Mouse (Mus musculus) CH12.LX (cell line): ENCODE results near the gene Yaf2. TPM values are rescaled to one million over a fixed set of nuclear protein-coding genes. Genes with fewer than 3 reads are reported as not detected.

Source experiments
- DNase-seq: peaks from one replicate; pipeline ENCODE4 v3.0.0-alpha.2; 2013; ENCODE audit errors: extremely low read depth
- H3K27ac ChIP-seq: 2 replicates; pipeline ENCODE4 v1.5.1; 2012; ENCODE audit warnings: low read depth, mild to moderate bottlenecking, control low read depth, moderate library complexity; ENCODE audit not compliant: insufficient read depth
- H3K27me3 ChIP-seq: replicated peaks from 2 replicates; pipeline ENCODE3; 2012; ENCODE audit warnings: inconsistent platforms
- H3K36me3 ChIP-seq, 2 experiments: replicated peaks in 1 of 2; 2 replicates each; pipeline versions ENCODE3 to v1.6.1; 2012; ENCODE audit warnings: inconsistent platforms in 1 of 2, low read length in 1 of 2, mild to moderate bottlenecking in 1 of 2, mixed read lengths in 1 of 2, moderate library complexity in 1 of 2; ENCODE audit not compliant: control insufficient read depth in 1 of 2, insufficient read depth in 1 of 2
- H3K4me1 ChIP-seq, 2 experiments: 2 replicates each; pipeline ENCODE4 v1.6.1; 2012; ENCODE audit warnings: inconsistent platforms in 1 of 2, moderate library complexity in 1 of 2; ENCODE audit not compliant: insufficient read depth in 2 of 2, control insufficient read depth in 1 of 2
- H3K4me2 ChIP-seq: 2 replicates; pipeline ENCODE4 v1.6.1; 2012; ENCODE audit warnings: low read depth, mild to moderate bottlenecking, control low read depth; ENCODE audit not compliant: poor library complexity, insufficient read depth, severe bottlenecking
- H3K4me3 ChIP-seq, 3 experiments: fragments of 150-350 bp in 1 of 3; sonication (generic) in 1 of 3; replicated peaks in 1 of 3; 2 replicates each; pipeline versions ENCODE3 to v1.5.1; 2011 to 2012; ENCODE audit warnings: low read depth in 2 of 3, low read length in 2 of 3, mild to moderate bottlenecking in 2 of 3, moderate library complexity in 2 of 3, control low read depth in 1 of 3, improper control_type of control experiment in 1 of 3, inconsistent platforms in 1 of 3, mixed read lengths in 1 of 3; ENCODE audit not compliant: poor library complexity in 1 of 3
- H3K79me2 ChIP-seq: replicated peaks from 2 replicates; pipeline ENCODE4 v1.6.1; 2012; ENCODE audit warnings: mild to moderate bottlenecking, moderate library complexity; ENCODE audit not compliant: control insufficient read depth, poor library complexity, insufficient read depth, severe bottlenecking; ENCODE audit errors: extremely low read depth
- H3K9ac ChIP-seq: 2 replicates; pipeline ENCODE4 v1.6.1; 2012; ENCODE audit warnings: low read depth, mild to moderate bottlenecking, control low read depth, moderate library complexity; ENCODE audit not compliant: insufficient read depth
- H3K9me3 ChIP-seq: replicated peaks from 2 replicates; pipeline ENCODE3; 2012; ENCODE audit warnings: low read length, inconsistent platforms, mixed read lengths
- BHLHE40 ChIP-seq: IDR thresholded peaks from 2 replicates; pipeline ENCODE4 v1.6.1; 2011; ENCODE audit warnings: mild to moderate bottlenecking, low read depth, low read length, improper control_type of control experiment
- CHD2 ChIP-seq: IDR thresholded peaks from 2 replicates; pipeline ENCODE4 v1.6.1; 2011; ENCODE audit warnings: low read length, improper control_type of control experiment
- CTCF ChIP-seq, 2 experiments: IDR thresholded peaks in 1 of 2; conservative IDR thresholded peaks in 1 of 2; 2 replicates each; pipeline ENCODE4 v1.5.1; 2011 to 2012; ENCODE audit warnings: low read depth in 2 of 2, low read length in 2 of 2, improper control_type of control experiment in 1 of 2, inconsistent platforms in 1 of 2, mild to moderate bottlenecking in 1 of 2, moderate library complexity in 1 of 2
- E2F4 ChIP-seq: IDR thresholded peaks from 2 replicates; pipeline ENCODE4 v1.6.1; 2011; ENCODE audit warnings: low read depth, low read length, improper control_type of control experiment; ENCODE audit not compliant: insufficient replicate concordance
- ELF1 ChIP-seq: IDR thresholded peaks from 2 replicates; pipeline ENCODE4 v1.6.1; 2014; ENCODE audit warnings: low read depth, mild to moderate bottlenecking, inconsistent platforms, low read length, improper control_type of control experiment
- EP300 ChIP-seq: IDR thresholded peaks from 2 replicates; pipeline ENCODE4 v1.6.1; 2011; ENCODE audit warnings: low read length, improper control_type of control experiment
- ETS1 ChIP-seq: conservative IDR thresholded peaks from 2 replicates; pipeline ENCODE4 v1.6.1; 2012; ENCODE audit warnings: low read depth, mild to moderate bottlenecking, inconsistent platforms, low read length, improper control_type of control experiment, moderate library complexity
- HCFC1 ChIP-seq: IDR thresholded peaks from 2 replicates; pipeline ENCODE4 v1.6.1; 2012; ENCODE audit warnings: low read depth, mild to moderate bottlenecking, inconsistent platforms, low read length, improper control_type of control experiment
- IRF4 ChIP-seq: IDR thresholded peaks from 2 replicates; pipeline ENCODE4 v1.6.1; 2014; ENCODE audit warnings: low read depth, mild to moderate bottlenecking, inconsistent platforms, low read length, improper control_type of control experiment
- JUND ChIP-seq: conservative IDR thresholded peaks from 2 replicates; pipeline ENCODE4 v1.6.1; 2011; ENCODE audit warnings: low read depth, low read length, improper control_type of control experiment
- KAT2A ChIP-seq: IDR thresholded peaks from 2 replicates; pipeline ENCODE4 v1.6.1; 2012; ENCODE audit warnings: low read length, improper control_type of control experiment, inconsistent platforms; ENCODE audit not compliant: insufficient replicate concordance
- MAZ ChIP-seq: IDR thresholded peaks from 2 replicates; pipeline ENCODE4 v1.6.1; 2012; ENCODE audit warnings: low read depth, mild to moderate bottlenecking, inconsistent platforms, low read length, improper control_type of control experiment, moderate library complexity
- MXI1 ChIP-seq: IDR thresholded peaks from 2 replicates; pipeline ENCODE4 v1.6.1; 2011; ENCODE audit warnings: mild to moderate bottlenecking, low read depth, low read length, improper control_type of control experiment
- NELFE ChIP-seq: IDR thresholded peaks from 2 replicates; pipeline ENCODE4 v1.6.1; 2011; ENCODE audit warnings: low read depth, low read length, improper control_type of control experiment
- NRF1 ChIP-seq: IDR thresholded peaks from 2 replicates; pipeline ENCODE4 v1.6.1; 2014; ENCODE audit warnings: low read depth, mild to moderate bottlenecking, inconsistent platforms, low read length, improper control_type of control experiment, moderate library complexity
- PAX5 ChIP-seq: IDR thresholded peaks from 2 replicates; pipeline ENCODE4 v1.6.1; 2012; ENCODE audit warnings: low read length, inconsistent platforms, mixed read lengths
- POLR2A ChIP-seq: IDR thresholded peaks from 2 replicates; pipeline ENCODE4 v1.6.1; 2011; ENCODE audit warnings: low read depth, mild to moderate bottlenecking, improper control_type of control experiment, low read length
- POLR2AphosphoS2 ChIP-seq: IDR thresholded peaks from 2 replicates; pipeline ENCODE4 v1.6.1; 2011; ENCODE audit warnings: low read depth, low read length, improper control_type of control experiment
- RAD21 ChIP-seq: IDR thresholded peaks from 2 replicates; pipeline ENCODE4 v1.6.1; 2011; ENCODE audit warnings: low read depth, mild to moderate bottlenecking, low read length, improper control_type of control experiment, moderate library complexity
- SIN3A ChIP-seq: IDR thresholded peaks from 2 replicates; pipeline ENCODE4 v1.6.1; 2012; ENCODE audit warnings: low read length, improper control_type of control experiment, inconsistent platforms
- SMC3 ChIP-seq: IDR thresholded peaks from 2 replicates; pipeline ENCODE4 v1.6.1; 2011; ENCODE audit warnings: low read depth, low read length, improper control_type of control experiment
- TBP ChIP-seq: conservative IDR thresholded peaks from 2 replicates; pipeline ENCODE4 v1.6.1; 2011; ENCODE audit warnings: low read depth, low read length, improper control_type of control experiment
- TCF12 ChIP-seq: IDR thresholded peaks from 2 replicates; pipeline ENCODE4 v1.6.1; 2014; ENCODE audit warnings: low read depth, mild to moderate bottlenecking, inconsistent platforms, low read length, improper control_type of control experiment
- UBTF ChIP-seq: IDR thresholded peaks from 2 replicates; pipeline ENCODE4 v1.6.1; 2012; ENCODE audit warnings: low read depth, mild to moderate bottlenecking, inconsistent platforms, low read length, improper control_type of control experiment, moderate library complexity
- USF2 ChIP-seq: conservative IDR thresholded peaks from 2 replicates; pipeline ENCODE4 v1.6.1; 2011; ENCODE audit warnings: low read depth, low read length, improper control_type of control experiment
- ZMIZ1 ChIP-seq: IDR thresholded peaks from 2 replicates; pipeline ENCODE4 v1.6.1; 2012; ENCODE audit warnings: low read depth, mild to moderate bottlenecking, inconsistent platforms, low read length, improper control_type of control experiment
- ZNF384 ChIP-seq: IDR thresholded peaks from 2 replicates; pipeline ENCODE4 v1.6.1; 2012; ENCODE audit warnings: low read depth, low read length, improper control_type of control experiment, inconsistent platforms
- dilution Hi-C: fragments of 300-500 bp; cut with MboI; formaldehyde crosslinking; loops from 2 replicates; pipeline ENCODE4 v1.14.3; 2020; ENCODE audit warnings: low sequenced_read_pairs; ENCODE audit not compliant: extremely low pct_unique_long_range_greater_than_20kb, extremely low pct_ligation_motif_present
- in situ Hi-C: fragments of 300-500 bp; cut with MboI; formaldehyde crosslinking; loops from 3 replicates; pipeline ENCODE4 v1.14.3; 2019; ENCODE audit warnings: low sequenced_read_pairs, low pct_ligation_motif_present, low pct_unique_long_range_greater_than_20kb, mixed read lengths
- polyA plus RNA-seq: library from polyadenylated mRNA; unstranded; fragments of >175 nt; gene quantifications from 2 replicates; pipeline ENCODE4 v1.2.1, GENCODE M21; 2012; ENCODE audit warnings: low read depth; ENCODE audit not compliant: insufficient read length
- total RNA-seq, 2 experiments: library from RNA; depleted of rRNA; stranded (reverse); fragments of 300-350 nt in 1 of 2; fragments of >200 nt in 1 of 2; gene quantifications; 2 replicates each; pipeline ENCODE4 v1.2.3; 2012 to 2014

Yaf2 gene
- total and polyA plus RNA-seq, 3 experiments = 32.7 to 78.4 (median 46.2) TPM

DNA sequence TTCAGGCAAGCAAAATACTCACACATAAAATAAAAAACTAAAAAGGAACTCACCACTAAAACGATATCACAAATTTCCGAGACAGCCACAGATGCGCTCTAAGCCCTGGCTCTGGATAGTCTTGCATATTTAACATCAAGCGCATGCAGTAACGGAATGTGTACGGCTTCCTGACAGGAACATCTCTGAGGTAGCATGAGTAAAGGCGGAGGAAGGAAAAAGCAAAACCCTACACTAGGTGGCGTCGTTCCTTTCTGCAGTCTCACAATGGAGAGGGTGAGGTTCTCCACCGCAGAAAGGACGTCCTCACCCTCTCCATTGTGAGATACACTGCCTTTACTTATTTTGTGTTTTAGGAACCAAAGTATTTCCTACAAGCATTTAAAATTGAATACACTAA lies 53.4 kb downstream of the Yaf2 start:
- in situ Hi-C loops = no loop called here
- no peak overlapping the region for H3K4me3 ChIP-seq
- H3K9ac ChIP-seq = no peak overlapping the region
- TF ChIP-seq SMC3 (peak; percentile 35), CTCF (conservative IDR thresholded peaks at IDR 0.05 in 1 of 2, IDR thresholded peaks at IDR 0.05 in 1 of 2; ENCODE audit: low read depth in 2 of 2, low read length in 2 of 2) (peak in 1 of 2 experiments; percentile 50; a peak in 2 of 4 replicates), POLR2AphosphoS2 (no peak), RAD21 (peak; percentile 10)
- TF ChIP-seq, all 38 proteins: peak for 3
- no peak overlapping the region for H3K4me2 ChIP-seq
- peak; percentile 21 for DNase-seq
- peaks cover 5 to 26% of the 10 kb centered on the region in 2 experiments for H3K4me1 ChIP-seq
- no peaks in the 10 kb centered on the region for H3K79me2 ChIP-seq
- H3K27ac ChIP-seq = no peak overlapping the region
- no peaks in the 10 kb centered on the region for H3K9me3 ChIP-seq
- no peaks in the 10 kb centered on the region for H3K27me3 ChIP-seq
- peaks cover 20 to 69% of the 10 kb centered on the region in 2 experiments for H3K36me3 ChIP-seq
- dilution Hi-C loops = no loop called here

DNA sequence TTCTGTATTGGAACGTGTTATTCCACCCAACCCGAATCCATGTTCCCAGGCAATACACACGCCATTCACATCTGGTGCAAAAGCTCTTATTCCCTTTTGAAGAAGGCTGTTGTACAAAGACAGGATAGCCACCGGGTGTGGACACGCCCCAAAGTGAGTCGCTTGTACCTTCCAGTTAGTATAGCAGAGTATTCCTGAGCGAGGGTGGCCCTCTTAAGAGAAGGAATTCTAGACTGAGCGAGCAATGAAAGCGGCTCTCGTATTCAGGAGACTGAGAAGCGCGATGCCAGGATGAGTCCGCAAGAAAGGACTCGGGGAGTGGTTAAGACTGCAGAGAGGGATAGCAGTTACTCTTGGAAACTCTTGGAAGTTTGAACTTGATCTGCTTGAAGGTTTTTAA lies 60.5 kb downstream of the Yaf2 start:
- H3K27ac ChIP-seq = no peak overlapping the region
- H3K9ac ChIP-seq = peak overlapping the region; percentile 92
- no peak for TF ChIP-seq KAT2A
- TF ChIP-seq ETS1 = no peak
- TF ChIP-seq EP300 = no peak
- no peak for TF ChIP-seq ELF1

DNA sequence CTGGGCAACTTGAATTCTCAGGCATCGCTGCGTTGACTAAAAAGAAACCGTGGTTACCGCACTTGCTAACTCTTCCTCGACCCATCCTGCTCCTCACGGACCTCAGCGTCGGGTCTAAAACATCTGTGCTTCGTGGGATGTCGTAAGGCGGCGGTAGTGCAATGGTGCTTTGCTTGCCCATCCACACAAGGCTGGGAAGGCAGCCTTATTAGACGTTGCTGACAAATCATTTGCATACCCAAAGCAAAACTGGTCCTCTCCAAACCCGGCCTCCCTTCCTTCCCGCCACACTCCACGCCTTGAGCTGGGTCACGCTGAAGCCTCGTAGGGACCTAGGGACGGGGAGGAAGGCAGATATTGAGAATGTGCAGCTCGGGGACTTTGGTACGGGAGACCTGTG lies 61.1 kb downstream of the Yaf2 start:
- peak overlapping the region; percentile 85 for H3K4me2 ChIP-seq
- peak overlapping the region; percentile 92 for H3K9ac ChIP-seq
- no peaks in the 10 kb centered on the region for H3K27me3 ChIP-seq
- dilution Hi-C loops = no loop called here
- H3K27ac ChIP-seq = peak overlapping the region; percentile 93
- in situ Hi-C loops = no loop called here
- DNase-seq = peak; percentile 76
- H3K79me2 ChIP-seq = peaks cover 23% of the 10 kb centered on the region
- peaks cover 0 to 26% of the 10 kb centered on the region in 2 experiments for H3K36me3 ChIP-seq
- peak overlapping the region; percentile 61 to 86 (median 71) for H3K4me3 ChIP-seq
- peaks cover 6 to 35% of the 10 kb centered on the region in 2 experiments for H3K4me1 ChIP-seq
- no peaks in the 10 kb centered on the region for H3K9me3 ChIP-seq
- TF ChIP-seq MXI1 = peak; percentile 74
- TF ChIP-seq E2F4 = 0 out of 2 replicates have a peak, but pooled peaks have one; percentile 37
- TF ChIP-seq POLR2A = peak; percentile 58
- no peak for TF ChIP-seq JUND
- peak; percentile 27; the same call in 1 of the 2 replicates for TF ChIP-seq NELFE
- no peak for TF ChIP-seq USF2
- no peak for TF ChIP-seq ZMIZ1
- TF ChIP-seq SMC3 = no peak; the same call in 1 of the 2 replicates
- TF ChIP-seq NRF1 = no peak
- TF ChIP-seq BHLHE40 = 0 out of 2 replicates have a peak, but pooled peaks have one; percentile 13
- no peak for TF ChIP-seq ZNF384
- TF ChIP-seq PAX5 = no peak
- no peak; the same call in 1 of the 2 replicates for TF ChIP-seq IRF4
- TF ChIP-seq TBP = 0 out of 2 replicates have a peak, but pooled peaks have one; percentile 55
- TF ChIP-seq MAZ = no peak
- TF ChIP-seq UBTF = no peak
- no peak for TF ChIP-seq TCF12
- TF ChIP-seq ETS1 = no peak
- TF ChIP-seq CHD2 = peak; percentile 38; the same call in 1 of the 2 replicates
- peak; percentile 45; the same call in 1 of the 2 replicates for TF ChIP-seq SIN3A
- no peak for TF ChIP-seq HCFC1

More for the DNA sequence above, 60.5 kb downstream of the Yaf2 start:
- in situ Hi-C loops = no loop called here
- no peak for DNase-seq
- Histone ChIP-seq H3K79me2 (peaks cover 23% of the 10 kb centered on the region), H3K9me3 (no peaks in the 10 kb centered on the region), H3K4me3 (peak overlapping the region; percentile 61 to 86 (median 71)), H3K4me2 (peak overlapping the region; percentile 85), H3K36me3 (peaks cover 0 to 31% of the 10 kb centered on the region in 2 experiments), H3K27me3 (no peaks in the 10 kb centered on the region), H3K4me1 (peaks cover 6 to 28% of the 10 kb centered on the region in 2 experiments)
- dilution Hi-C loops = no loop called here
